ENCODE assay signal across 1 mouse cellular context in genomic region chr1:132349601-132350000, GRCm38 (mm10). TPM values are rescaled to one million over a fixed set of nuclear protein-coding genes. Genes with fewer than 3 reads are reported as not detected.
"Had no signal": no experiment of that assay in that cellular context is flagged by ENCODE, and none has a peak within 500 bp of the region (broad histone marks: within the 10 kb centered on the region; RNA-seq: fewer than 3 reads in every experiment).

No protein-coding gene starts in this region.

RNA-seq across cellular contexts. Expression of gene Klhdc8a, which starts 51.2 kb away (rescaled TPM):
- polyA plus RNA-seq: stomach, embryonic 14.5 days had no signal
